Mouse (Mus musculus) layer of hippocampus, postnatal 14 days (tissue): ENCODE data around the gene Tmbim6. TPM values are rescaled to one million over a fixed set of nuclear protein-coding genes. Genes with fewer than 3 reads are reported as not detected.
"Not testable (repeated sequence)": the region's sequence is repeated elsewhere in the genome, so short reads cannot be mapped to it uniquely, and the experiment has no call there.

Source experiments
- DNase-seq, 2 experiments: peaks; one replicate each; pipeline ENCODE4 v3.0.0; 2021 to 2022; ENCODE audit warnings: low spot score in 2 of 2, mixed read lengths in 1 of 2
- total RNA-seq, 2 experiments: library from RNA; stranded (reverse); gene quantifications; 2 replicates each; pipeline ENCODE4 v1.2.3; 2021

The Tmbim6 gene
- total RNA-seq, 2 experiments from 2014 or later, result 357 to 369 TPM

DNA sequence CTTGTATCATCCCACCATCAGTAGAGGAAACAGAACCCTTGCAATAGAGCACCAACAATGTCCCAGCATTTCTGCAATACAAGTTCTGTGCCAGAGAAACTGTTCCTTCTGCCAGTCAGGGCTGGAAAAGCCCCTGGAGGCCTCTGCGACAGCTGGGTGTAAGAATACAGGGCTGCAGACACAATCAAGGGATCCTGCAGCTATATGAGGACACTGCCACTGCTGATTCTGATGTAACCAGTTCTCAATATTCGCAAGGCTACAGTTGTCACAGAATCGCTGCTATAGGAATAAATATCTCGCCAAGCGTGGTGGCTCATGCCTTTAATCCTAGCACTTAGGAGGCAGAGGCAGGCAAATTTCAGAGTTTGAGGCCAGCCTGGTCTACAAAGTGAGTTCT lies 16.4 kb upstream of the Tmbim6 start:
- DNase-seq, result no peak

DNA sequence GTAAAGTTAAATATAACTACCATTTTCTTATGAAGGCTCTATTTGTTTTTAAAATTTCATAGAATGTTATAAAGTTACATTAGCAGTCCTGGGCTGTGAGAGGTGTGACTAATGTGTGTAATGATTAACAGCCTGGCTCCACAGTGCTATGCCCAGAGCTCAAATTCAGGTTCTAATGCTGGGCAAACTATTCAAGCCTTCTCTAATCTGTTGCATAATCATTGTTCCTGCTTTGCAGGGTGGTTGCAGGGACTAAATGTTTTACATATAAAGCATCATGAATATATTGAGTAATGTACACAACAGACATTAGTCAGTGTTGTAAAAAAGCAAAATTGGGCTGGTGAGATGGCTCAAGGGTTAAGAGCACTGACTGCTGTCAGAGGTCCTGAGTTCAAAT lies 9.8 kb upstream of the Tmbim6 start:
- DNase-seq, result no peak

DNA sequence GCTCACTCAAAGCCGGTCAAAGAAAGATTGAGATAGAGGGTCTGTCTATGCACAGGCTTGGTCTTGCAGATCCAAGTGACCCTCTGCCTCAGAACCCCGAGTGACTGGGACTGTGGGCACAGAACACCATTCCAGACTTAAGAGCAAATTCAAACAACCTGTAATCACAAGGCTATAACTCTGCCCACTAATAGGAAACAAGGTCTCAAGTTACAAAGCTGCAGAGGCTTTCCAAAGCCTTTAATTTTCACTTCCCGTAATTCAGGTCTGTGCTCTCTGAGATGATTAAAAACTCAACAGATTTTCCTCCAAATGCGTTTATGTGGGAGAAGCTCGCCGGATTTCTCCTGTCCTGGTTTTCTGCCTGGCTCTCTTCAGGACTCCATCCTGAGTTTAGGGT lies 8.6 kb upstream of the Tmbim6 start:
- DNase-seq, result no peak

DNA sequence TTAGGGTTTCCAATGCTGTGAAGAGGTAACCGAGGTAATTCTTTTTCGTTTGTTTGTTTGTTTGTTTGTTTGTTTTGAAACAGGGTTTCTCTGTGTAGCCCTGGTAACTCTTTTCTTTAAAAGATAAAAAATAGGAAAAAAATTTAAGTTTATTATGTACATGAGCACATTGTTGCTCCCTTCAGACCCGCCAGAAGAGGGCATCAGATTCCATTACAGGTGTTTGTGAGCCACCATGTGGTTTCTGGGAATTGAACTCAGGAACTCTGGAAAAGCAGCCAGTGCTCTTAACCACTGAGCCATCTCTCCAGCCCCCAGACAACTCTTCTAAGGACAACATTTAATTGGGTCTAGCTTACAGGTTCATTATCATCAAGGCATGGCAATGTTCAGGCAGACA lies 6.6 kb upstream of the Tmbim6 start:
- not testable (repeated sequence) for DNase-seq

DNA sequence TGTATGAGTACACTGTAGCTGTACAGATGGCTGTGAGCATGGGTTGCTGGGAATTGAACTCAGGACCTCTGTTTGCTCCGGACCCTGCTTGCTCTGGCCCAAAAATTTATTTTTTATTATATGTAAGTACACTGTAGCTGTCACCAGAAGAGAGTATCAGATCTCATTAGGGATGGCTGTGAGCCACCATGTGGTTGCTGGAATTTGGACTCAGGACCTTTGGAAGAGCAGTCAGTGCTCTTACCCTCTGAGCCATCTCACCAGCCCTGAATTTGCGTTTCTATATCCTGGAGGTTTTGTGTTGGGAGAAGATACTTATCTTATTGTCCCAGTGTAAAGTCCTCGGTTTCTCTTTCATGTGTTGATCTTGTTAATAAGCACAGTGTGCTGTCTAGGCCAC lies 5.9 kb upstream of the Tmbim6 start:
- no peak for DNase-seq

DNA sequence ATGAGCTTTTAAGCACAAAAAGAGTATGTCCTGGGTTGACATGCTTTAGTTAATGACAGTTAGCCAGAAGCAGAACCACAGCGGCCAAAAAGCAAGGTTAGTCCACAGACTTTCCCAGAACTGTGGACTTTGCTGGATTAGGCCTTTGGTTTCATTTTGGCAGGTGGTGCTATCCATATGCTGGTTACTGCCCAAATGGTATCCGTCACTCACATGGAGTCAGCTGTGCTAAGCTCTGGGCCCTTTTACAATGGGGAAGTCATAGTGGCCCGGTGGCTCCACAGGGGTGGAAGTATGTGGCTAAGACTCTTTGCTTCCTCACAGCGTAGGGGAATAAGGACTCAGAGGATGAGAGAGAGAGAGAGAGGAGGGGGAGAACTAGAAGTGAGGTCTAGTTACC lies 4.7 kb upstream of the Tmbim6 start:
- no peak for DNase-seq

DNA sequence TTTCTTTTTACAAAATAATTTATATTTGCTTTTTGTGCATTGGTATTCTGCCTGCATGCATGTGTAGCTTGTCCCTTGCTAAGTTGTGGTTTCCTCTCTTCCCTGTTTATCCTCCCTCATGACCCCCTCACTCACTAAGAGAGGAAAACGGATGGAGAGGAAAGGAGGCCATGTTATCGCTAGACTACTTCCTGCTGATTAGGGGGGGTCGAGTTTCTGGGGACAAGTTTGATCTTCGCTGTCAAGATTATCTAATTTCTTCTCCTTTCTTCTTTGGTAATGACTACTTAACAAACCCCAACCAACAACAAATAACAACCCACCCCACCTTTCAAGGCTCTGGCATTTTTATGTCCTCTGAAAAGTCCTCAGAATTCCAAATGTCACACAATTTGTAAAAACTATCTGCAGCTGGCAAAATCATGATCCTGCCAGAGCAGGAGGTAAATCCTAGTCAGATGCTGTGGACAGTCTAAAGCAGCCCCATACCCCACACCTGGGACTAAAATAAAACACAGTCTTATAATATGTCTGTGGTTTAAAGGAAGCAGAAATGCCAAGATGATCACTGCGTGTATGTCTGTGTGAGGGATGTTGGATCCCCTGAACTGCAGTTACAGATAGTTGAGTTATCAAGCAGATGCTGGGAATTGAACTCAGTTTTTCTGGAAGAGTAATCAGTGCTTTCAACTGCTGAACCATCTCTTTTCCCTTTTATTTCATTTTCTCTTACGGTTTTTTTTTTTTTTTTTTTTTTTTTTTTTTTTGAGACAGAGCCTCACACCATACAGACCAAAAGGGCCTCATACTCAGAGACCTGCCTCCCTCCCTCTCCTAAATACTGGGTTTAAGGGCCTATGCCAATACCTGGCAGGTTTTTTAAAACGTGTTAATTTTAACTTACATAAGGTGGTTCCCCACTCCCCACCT lies 1.9 kb upstream of the Tmbim6 start:
- no peak for DNase-seq

DNA sequence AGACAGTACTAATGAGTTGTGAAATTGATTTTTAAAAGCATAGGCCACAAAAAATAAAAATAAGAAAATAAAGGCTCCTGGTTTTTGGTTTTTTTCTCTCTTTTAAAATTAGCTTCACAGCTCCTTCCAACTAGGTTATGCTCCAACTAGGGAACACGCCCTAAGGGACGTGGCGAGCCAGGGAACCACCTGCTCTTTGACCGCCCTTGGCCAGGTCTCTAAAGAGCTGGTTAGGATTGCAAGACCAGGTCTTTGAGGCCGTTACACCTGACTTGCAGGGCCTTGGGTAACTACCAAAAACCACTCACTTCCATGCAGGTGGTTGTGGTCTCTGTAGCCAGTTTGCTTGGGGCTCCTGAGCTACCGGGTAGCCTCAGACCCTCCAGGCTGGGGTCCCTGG lies 707 bp upstream of the Tmbim6 start:
- no peak for DNase-seq

DNA sequence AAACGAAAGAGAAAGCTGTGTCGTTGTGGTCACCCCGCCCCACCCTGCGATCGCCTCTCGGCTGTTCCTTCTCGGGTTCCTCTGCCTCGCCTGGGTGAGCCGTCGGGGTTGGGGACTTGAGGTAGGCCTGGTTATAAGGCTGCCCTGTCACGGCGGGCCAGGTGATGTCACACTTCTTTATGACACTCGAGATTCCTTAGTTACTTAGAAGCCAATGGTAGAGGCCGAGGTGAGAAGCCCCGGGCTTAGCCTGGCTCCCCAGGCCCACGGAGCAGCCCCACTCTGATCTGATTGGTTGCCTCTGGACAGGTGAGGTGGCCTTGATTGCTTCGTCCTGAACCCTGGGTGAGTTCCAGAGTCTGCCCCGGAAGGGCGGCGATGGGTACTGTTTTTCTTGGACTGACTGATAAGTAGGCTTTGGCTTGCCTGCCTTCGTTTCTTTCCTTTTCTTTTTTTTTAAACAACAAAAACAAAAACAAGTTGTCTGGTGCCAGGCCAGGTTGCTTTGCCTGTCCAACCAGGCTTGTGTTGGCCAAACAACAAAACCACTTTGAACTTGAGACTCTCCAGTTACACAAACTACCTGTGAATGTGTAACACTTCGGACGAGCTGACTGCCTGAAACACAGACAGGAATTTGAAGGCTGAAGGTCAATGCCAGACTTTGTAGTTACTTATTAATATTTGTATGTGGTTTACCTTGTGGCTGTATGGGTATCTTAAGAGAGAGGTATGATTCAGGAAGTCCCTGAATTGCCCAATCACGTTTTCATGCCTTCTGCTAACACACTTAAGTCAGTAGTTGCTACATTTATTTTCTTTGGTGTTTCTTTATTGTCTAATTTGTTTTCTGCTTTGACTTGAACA lies 937 bp downstream of the Tmbim6 start:
- DNase-seq, result no peak

DNA sequence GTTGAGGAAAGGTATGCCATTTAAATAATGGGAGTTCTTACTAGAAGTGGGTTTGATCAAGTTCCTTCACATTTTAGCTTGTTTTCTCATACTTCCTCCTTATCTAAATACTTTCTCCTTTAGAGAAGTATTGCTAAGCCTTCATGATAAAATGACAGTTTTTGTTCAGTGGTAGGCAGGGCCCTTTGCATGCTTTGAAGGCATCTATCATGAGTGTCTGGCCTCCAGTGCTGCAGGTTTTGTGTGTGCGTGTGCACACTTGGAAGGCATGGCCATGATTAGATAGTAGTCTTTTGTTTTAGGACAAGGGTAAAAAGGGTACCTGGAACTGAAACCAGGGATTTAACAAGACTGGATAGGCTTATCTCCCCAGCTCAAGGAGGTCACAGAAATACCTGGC lies 3.8 kb downstream of the Tmbim6 start:
- no peak for DNase-seq

DNA sequence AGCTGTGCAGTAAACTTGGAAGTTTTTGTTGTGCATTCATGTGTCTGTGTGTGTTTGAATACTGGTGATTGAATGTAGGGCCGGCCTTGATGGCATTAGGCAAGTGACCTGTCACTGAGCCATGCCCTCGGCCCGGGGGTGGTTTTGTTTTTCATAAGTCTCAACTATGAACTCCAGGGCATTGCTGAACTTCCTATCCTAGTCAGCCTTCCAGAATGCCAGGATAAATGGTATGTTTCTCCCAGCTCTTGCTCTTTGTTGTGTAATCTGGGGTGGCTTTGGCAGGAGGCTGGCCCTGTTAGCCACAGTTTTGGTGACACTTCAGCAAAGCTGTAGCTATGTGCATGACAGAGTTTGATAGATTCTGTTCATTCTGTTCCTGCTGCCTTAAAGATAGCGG lies 4.2 kb downstream of the Tmbim6 start:
- DNase-seq, result no peak

DNA sequence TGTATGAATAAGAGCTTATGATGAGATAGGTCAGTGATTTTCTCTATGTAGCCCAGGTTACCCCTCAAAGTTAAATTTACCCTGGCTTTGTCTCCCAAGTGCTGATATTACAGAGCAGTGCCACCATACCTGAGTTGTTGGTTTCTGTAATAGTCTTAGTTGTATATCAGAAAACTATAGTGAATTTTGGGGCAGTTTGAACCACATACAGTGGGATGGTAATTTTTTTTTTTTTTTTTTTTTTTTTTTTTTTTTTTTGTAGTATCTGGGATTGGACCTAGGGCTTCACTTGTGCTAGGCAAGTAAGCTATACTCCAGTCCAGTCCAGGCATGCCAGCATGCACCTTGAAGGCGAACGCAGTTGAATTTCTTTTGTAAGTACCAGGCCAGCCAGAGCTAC lies 4.9 kb downstream of the Tmbim6 start:
- no peak for DNase-seq

DNA sequence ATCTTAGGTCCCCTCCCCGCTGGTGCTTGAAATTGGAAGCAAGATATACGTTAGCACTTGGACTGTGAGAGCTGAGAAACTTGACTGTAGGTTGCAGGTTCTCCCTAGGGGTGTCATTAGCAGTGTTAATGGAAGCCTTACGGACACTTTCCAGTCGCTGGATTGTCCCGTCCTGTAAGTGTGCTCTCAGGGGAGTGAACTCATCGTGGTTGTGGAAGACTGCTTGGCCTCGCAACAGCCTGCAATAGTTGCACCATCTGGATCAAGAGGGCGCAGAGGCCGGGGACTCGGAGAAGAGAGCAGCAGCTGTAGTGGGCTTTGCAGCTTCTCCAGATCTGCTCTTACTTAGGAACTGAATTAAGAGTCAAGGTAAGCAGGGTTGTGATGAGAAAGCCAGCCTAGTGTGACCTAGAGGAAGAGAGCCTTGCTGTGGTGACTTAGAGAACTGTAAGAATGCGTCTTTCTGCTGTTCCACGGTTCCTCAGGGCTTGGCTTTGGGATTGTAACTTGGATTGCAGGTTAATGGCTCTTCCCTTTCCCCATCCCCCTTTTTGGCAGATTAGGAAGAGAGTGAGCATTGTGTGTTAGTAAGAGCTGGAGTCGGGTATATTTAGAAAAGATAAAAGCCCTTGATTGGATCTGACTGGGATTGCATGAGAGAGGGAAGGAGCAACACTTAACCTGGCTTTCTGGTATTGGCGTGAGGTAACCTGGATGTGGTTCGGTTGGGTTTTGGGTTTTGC lies 7.0 kb downstream of the Tmbim6 start:
- DNase-seq, result no peak

DNA sequence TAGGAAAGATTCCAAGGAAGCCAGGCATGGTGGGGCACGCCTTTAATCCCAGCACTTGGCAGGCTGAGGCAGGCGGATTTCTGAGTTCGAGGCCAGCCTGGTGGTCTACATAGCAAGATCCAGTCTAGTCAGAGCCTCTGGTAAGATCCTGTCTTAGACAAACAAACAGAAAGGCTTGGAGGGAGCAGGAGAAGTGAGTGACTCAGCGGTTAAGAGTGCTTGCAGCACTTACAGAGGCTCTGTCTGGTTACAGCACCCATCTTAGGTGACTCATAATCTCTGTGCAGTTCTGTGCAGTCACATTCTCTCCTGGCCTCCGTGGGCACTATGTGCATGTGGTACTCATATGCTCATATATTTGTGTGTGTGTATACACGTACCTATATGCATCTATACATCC lies 7.9 kb downstream of the Tmbim6 start:
- DNase-seq, result no peak

DNA sequence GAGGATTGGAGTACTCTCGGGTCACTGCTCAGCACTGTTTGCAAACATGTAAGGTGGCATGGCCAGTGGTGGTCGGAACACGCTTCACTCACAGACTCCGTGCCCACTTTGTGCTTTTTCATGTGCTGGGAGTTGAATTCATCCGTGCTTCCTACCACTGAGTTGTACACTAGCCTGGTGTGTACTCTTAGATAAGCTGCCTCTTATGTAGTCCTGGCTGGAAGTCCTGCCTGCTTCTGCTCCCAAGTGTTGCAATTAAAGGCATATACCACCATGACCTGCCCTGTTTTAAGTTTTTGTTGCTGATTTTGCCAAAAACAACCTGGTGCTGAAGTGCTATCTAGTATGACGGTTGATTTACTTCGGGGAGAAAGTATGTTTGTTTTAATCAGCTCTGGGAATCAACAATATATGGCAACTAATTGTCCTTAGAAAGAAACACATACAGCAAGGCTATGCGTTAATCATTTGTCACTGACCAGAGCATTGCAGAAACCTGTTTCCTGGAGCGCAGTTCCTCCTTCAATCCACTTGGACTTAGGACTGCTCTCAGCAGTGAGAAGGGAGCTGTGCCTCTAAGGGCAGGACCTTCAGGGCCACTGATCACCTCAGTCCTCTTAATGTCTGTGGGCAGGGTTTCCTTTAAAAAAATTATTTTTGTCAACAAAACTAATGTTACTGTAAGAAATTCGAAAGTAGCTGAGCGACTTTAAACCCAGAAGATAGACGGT lies 10.6 kb downstream of the Tmbim6 start:
- DNase-seq, result no peak

DNA sequence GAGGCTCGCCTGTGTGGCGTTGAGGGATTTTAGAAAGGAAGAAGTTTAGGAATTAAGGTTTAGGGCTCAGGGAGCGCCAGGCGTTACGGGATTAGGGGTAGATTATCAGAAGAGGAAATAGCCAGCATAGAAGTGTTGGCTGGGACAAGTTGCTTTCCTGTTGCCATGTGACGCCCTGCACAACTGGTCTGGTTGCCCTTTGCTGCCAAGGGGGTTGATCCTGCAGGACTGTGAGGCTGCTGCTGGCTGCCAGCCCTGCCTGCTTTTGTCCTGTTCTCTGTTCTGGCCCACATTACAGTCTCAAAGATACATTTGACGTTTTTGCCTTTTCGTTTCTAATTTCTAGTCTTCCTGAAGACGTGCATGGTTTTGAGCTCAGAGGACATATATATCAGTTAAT lies 12.5 kb downstream of the Tmbim6 start:
- no peak for DNase-seq

DNA sequence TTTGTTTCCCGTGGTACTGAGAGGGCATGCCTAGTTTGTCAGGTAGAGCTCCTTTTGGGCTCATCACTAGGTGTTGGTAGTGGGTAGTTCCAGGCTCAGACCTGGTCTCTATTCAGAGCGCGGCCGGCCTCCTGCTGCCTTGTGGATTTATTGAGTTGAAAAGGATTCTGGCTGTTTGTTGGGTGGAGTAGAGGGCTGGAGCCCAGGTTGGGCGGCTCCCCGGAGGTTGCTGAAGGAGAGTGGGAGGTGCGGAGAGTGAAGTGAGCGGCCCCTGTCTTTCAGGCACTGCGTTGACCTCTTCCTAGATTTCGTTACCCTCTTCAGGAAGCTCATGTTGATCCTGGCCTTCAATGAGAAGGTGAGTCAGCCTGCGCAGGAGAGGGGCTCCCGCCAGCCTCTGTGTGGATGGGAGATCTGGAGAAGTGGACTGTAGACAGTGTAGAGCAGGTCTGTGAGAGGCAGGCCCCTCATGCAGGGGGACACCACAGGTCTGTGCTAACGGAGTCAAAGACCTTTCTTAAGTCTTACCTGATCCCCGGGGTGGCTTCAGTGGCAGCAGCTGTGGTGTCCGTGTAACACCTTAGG lies 14.4 kb downstream of the Tmbim6 start:
- DNase-seq, result no peak

DNA sequence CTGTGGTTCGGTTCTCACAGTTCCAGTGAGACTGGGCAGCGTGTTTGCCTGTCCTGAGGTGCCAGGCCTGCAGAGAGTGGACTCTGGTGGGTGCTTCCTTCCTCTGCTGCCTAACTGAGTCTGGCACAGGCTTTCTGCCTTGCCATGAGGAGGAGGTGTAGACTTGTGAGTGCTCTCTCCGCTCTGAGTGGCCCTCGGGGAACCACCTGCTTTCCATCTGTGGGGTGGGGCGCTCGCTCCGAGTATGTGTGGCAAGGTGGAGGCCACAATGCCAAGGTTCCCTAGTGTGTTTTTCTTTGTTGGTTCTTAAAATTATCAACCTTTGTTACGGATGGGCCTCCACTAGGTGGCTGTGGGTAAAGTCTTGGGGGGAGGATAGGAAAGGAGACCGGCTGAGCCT lies 16.2 kb downstream of the Tmbim6 start:
- DNase-seq, result no peak

DNA sequence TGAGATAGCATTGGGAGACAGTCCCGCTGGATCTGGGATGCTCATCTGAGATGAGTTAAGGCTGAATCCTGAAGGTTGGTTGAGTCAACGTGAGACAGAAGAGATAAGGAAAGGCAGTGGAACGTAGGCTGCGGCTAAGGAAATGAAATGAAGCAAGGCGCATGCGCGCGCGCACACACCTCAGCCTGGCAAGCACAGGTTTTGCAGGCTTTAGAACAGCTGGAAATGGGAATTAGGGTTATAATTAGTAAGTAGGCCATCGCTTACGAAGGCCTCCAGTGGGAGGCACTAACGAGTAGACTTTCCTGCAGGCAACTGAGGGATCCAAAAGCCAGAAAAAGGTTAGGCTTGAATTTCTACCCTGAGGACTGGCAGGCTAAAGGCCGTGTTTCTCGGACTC lies 19.1 kb downstream of the Tmbim6 start:
- DNase-seq, result no peak

DNA sequence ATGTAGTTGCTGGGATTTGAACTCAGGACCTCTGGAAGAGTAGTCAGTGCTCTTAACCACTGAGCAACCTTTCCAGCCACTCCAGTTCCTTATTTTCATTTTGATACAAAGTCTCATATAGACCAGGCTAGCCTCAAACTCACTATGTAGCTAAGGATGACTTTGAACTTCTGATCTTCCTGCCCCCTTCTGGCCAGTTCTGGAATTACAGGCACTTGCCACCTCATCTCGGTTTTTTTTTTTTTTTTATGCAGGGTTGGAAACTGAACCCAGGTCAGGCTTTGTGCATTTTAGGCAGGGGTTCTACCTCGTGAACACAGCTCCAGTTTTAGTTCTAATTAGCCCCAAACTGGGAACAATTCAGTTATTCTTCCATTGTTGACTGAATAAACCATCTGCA lies 23.1 kb downstream of the Tmbim6 start:
- DNase-seq, result peak; percentile 41
